Mouse (Mus musculus): ENCODE data around the gene Vps13d.

The Vps13d gene

GRCm38 (mm10) chr4:145194559-145195162, at the start of gene Vps13d:
Gene Vps13d (minus strand): TSS chr4:145195005.
- peak; percentile 84 to 92 for DNase-seq (ENCODE audit: low spot score in 2 of 2)

- DNase-seq (ENCODE audit: low spot score in 2 of 2): no peak
Measured at GRCm38 (mm10) chr4:145242719-145243350, 48.0 kb upstream of the Vps13d start.

DNA sequence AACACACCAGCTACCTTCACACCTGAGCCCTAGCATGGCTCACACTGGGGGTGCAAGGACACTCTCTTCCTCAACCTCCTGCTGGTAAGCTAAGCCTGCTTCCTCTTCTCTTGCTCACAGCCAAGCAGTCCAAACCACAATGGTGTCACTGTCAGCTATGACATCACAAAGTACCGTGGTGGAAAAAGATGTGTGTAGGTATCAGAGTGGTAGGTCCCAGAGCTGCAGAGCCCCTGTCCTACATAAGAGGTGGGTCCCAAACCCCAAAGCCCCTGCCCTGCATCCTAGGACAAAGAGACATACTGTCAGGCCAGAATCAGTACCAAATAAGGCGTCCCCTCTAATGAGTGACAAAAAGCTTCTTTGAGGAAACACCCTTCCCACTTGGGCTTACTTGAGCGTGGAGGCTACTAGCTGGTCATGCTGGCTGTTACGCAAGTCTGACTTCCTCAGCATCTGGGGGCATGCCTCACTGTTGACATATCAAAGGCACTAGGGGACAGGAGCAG, 46.0 kb upstream of the Vps13d start:
- no peak for DNase-seq (ENCODE audit: low spot score in 2 of 2)

DNA sequence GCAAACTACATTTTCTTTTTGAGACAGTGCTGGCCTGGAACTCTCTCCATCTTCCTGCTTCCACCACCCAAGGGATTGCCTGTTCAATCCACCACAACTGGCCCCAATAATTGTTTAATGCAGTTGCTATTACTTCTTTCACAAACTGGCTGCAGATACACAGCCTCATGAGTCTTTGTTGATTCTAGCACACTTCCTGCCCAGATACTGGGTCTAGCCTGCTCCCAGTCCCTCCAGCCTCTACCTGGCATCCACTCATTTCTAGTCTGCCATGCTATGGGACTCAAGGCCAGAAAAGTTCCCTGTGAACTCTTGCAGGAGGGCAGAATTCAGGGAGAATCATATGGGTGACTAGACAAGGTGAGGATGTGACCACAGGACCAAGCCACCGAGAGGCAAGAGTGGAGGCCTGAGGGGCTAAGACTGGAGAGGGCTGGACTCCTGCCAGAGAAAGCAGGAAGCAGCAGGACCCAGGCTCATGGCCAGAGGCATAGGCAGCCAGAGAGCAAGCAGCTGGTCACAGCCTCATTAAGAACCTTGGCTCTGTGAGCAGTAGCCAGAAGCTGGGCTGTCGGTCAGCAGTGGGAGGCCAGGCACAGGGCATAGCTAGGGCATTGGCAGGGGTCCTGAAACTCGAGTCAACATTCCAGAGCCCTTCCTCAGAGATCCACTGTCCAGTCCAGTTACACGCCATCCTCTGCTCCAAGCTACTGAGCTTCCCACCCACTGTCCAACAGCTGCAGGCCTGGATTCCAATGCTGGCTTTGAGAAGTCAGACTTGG, 44.4 kb upstream of the Vps13d start:
- DNase-seq (ENCODE audit: low spot score in 2 of 2): peak in 1 of 2 experiments; percentile 69

- no peak for DNase-seq (ENCODE audit: low spot score in 2 of 2)
Measured at GRCm38 (mm10) chr4:145236027-145236426, 41.2 kb upstream of the Vps13d start.

GRCm38 (mm10) chr4:145233487-145234228, 38.9 kb upstream of the Vps13d start:
- peak in 1 of 2 experiments; percentile 33 for DNase-seq (ENCODE audit: low spot score in 2 of 2)

DNA sequence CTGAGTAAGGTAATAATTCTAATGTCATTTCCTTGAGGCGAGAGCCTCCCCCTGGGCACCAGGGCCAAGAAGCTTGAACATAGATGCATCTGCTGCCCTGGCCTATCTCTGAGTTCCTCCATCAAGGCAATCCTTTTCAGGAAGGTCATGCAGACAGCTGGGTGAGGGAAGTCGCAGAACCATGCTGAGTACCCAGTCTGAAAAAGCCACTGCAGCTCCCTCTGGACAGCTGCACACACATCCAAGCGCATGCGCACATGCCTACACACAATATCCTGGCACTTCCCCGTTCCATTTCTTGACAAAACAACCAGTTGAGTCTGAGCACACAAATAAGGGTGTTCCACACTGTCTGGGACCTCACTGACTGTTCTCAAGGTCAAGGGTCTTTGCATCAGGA, 36.9 kb upstream of the Vps13d start:
- no peak for DNase-seq (ENCODE audit: low spot score in 2 of 2)

- DNase-seq (ENCODE audit: low spot score in 2 of 2): no peak
Measured at GRCm38 (mm10) chr4:145230647-145231046, 35.8 kb upstream of the Vps13d start.

DNA sequence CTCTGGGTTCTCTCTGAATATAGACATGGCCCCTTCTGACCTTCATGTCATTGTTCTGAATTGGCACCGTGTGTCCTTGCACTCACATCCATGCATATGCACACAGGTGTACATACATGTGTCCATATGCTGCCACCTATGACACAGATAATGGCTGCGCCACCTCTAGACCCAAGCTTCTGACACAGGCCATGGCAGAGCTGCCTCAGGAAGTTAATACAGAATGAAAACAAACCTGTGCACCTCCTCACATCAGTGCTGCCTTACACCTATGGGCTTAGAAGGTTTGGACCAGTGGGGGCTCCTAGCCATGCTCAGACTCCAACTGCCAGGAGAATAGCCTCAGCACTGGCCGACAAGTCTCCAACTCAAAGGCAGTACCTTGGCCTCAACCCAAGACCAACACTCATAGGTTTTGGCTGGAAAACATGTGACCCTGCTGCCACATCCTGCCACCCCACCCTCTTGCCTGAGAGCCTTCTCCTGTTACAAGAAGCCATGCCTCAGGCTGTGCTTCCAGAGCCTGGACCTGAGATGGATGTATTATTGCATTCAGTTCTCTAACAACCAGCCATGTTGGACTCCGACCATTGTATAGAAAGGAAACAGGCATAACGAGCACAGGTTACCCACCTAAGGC, 34.8 kb upstream of the Vps13d start:
- DNase-seq (ENCODE audit: low spot score in 2 of 2): no peak

DNA sequence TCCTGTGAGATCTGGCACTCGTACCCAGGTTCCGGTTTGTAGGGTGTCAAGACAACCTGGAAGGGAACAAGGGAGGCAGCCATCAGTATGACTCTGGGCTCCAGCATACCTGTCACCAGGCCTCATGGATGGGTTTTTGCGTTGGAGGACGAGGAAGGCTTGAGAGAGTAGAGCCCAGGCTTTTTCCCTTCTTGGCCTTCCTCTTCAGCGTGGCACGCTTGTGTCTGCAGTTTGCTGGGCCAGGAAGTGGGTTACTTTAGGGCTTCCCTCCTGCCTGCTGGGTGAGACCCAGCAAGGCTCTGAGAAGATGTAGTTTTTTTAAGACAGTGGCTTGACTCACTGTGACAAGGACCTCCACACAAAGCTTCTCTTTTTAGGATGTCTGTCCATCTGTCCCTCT, 34.2 kb upstream of the Vps13d start:
- no peak for DNase-seq (ENCODE audit: low spot score in 2 of 2)

GRCm38 (mm10) chr4:145224613-145225012, 29.8 kb upstream of the Vps13d start:
- no peak for DNase-seq (ENCODE audit: low spot score in 2 of 2)

- DNase-seq (ENCODE audit: low spot score in 2 of 2): no peak
Measured at GRCm38 (mm10) chr4:145222064-145222463, 27.3 kb upstream of the Vps13d start.

DNA sequence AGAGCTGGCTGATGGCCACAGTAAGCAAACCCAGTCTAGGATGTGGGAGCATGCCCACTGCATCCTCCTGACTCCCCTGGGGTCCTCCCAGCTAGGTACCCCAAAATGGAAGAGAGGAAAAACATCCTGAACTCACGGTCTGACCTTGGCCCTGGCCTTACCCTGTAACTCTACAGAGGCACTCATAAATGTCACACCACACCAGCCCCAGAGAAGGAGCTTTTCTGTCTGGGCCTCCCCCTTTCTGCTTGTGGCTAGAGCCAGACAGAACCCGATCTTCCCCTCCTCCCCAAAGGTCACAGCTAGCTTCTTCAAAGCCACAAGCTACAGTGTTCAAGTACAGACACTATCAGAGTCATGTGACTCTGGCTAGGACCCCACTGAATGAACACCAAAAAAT, 26.6 kb upstream of the Vps13d start:
- no peak for DNase-seq (ENCODE audit: low spot score in 2 of 2)

DNA sequence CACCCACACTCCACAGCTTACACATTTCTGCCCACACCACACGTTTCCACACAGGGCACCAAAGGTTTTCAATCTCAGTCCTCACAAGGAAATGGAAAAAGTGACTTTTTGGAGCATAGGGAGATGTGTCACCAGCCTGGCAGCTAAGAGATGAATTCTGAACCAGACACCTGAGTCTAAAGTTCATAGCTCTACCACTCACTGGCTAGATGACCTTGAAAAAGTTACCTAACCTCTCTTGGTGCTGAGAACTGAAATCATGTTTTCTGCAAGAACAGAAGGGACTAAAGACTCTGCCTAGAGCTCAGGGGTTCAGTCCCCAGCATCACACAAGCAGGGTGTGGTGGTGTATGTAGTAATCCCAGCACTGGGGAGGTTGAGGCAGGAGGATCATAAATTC, 25.2 kb upstream of the Vps13d start:
- no peak for DNase-seq (ENCODE audit: low spot score in 2 of 2)

DNA sequence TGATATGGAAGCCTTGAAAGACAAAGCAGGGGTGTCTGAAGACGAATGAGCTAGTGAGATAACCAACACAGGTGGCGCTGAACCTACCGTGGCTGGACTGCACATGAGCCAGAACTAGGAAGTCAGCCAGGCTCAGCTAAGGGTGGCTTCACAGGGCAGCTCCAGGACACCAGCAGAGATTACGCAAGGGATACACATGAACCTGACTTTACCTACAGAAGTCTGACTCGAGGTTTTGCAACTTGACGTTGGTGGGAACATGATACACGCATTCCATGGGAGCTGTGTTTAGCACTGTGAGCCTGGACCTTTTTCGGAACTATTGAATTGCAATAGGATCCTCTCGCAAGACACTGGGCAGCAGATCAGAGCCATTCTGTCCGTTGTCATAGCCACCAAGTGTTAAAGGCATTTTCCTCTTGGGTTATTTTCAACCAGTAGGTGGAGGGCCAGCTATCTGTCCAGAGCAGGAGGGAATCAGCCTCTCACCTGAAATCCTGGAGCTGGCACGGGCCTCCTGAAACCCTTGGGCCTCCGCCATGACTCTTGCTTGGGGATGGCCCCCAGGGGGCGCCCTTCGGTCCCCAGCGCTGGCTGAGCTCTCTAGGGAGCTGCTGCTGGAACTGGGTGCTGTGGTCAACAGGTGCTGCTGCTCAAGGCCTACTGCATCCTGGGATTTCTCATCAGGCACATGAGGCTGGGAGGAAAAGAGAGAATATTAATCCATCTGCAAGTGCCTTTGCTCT, 24.6 kb upstream of the Vps13d start:
- peak in 1 of 2 experiments; percentile 28 for DNase-seq (ENCODE audit: low spot score in 2 of 2)

- no peak for DNase-seq (ENCODE audit: low spot score in 2 of 2)
Measured at GRCm38 (mm10) chr4:145217837-145218236, 23.0 kb upstream of the Vps13d start.

DNA sequence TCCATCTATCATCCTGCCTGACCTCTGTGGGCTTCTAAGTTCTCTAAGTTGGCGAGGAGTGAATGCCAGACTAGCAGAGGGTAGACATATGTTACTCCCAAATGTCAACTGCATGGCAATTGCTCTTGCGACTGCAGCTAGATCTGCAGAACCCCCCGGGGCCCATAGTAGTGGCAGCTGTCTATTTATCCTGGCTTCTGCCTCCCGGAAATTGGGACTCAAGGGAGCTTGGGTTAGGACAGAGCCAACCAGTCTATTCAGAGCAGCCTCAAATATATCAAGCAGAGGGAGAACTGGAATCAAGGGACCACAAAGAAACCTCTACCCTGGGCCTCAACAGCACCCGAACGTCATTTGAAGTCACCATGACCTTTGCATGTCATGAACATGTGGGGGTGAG, 22.2 kb upstream of the Vps13d start:
- DNase-seq (ENCODE audit: low spot score in 2 of 2): no peak

DNA sequence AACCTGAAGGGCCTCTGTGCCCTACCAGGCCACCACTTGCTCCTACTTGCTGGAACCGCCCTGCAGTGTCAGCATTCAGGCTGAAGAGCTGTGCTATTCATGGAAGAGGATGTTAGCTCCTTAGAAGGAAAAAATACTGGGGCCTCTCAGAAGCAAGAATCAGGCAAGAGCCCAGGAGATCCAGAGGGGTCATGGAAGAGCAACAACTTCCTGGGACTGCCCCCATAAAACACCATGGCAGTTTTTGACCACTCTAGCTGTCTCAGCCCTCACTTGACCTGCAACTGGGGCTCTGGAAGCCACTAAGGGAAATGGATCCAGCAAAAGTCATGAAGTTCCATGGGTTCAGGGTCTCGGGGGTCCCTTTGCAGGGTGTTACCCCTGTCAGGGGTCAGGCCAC, 20.6 kb upstream of the Vps13d start:
- DNase-seq (ENCODE audit: low spot score in 2 of 2): no peak

DNA sequence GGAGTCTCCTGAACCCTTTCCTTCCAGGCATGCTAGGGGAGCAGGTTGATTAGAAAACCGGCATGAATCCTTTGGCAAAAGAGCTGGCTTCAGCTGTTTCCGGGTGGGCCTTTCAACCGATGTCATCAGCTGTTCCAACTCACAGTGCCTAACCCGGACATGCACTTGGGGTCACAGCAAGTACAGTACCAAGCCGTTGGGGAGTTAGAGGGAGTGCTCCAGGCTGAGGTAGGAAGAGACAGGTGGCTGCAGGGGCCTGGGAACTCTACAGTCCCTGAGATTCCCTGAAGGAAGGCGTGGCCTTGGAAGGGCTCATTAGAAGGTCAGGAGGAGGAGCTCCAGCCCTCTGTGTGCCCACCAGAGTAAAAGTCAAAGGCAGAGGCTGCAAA, 20.0 kb upstream of the Vps13d start:
- DNase-seq (ENCODE audit: low spot score in 2 of 2): no peak

GRCm38 (mm10) chr4:145213999-145214785, 19.4 kb upstream of the Vps13d start:
- peak; percentile 83 to 94 for DNase-seq (ENCODE audit: low spot score in 2 of 2)

Data from urinary bladder, postnatal 4 days (tissue).